Mouse (Mus musculus): ENCODE measurements around the gene Dtd1. TPM values are rescaled to one million over a fixed set of nuclear protein-coding genes. Genes with fewer than 3 reads are reported as not detected.
"Not testable (repeated sequence)": the region's sequence is repeated elsewhere in the genome, so short reads cannot be mapped to it uniquely, and the experiment has no call there.

Gene Dtd1
- total RNA-seq (2017) = 24.7 and 30.7 TPM in 2 replicates

GRCm38 (mm10) chr2:144599831-144600687, at the start of gene Dtd1:
TSS of gene Dtd1 (plus strand) at chr2:144599897.
- peak; percentile 98 for ATAC-seq (ENCODE audit: extremely low read depth, insufficient number of reproducible peaks, low FRiP score, poor library complexity, severe bottlenecking)

GRCm38 (mm10) chr2:144550529-144550928, 49.2 kb upstream of the Dtd1 start, which contains the start of gene Rbbp9:
TSS of gene Rbbp9 (minus strand) at chr2:144550869.
- ATAC-seq (ENCODE audit: extremely low read depth, insufficient number of reproducible peaks, low FRiP score, poor library complexity, severe bottlenecking) = peak; percentile 80

GRCm38 (mm10) chr2:144553905-144554304, 45.8 kb upstream of the Dtd1 start:
- ATAC-seq (ENCODE audit: extremely low read depth, insufficient number of reproducible peaks, low FRiP score, poor library complexity, severe bottlenecking) = no peak

GRCm38 (mm10) chr2:144555286-144555819, 44.3 kb upstream of the Dtd1 start:
- no peak for ATAC-seq (ENCODE audit: extremely low read depth, insufficient number of reproducible peaks, low FRiP score, poor library complexity, severe bottlenecking)

- peak; percentile 98 for ATAC-seq (ENCODE audit: extremely low read depth, insufficient number of reproducible peaks, low FRiP score, poor library complexity, severe bottlenecking)
Observed at GRCm38 (mm10) chr2:144555820-144556552, 43.7 kb upstream of the Dtd1 start, which contains the start of gene Sec23b. TSS of gene Sec23b (plus strand) at chr2:144556229.

GRCm38 (mm10) chr2:144588723-144589122, 11.0 kb upstream of the Dtd1 start:
- no peak for ATAC-seq (ENCODE audit: extremely low read depth, insufficient number of reproducible peaks, low FRiP score, poor library complexity, severe bottlenecking)

- not testable (repeated sequence) for ATAC-seq (ENCODE audit: extremely low read depth, insufficient number of reproducible peaks, low FRiP score, poor library complexity, severe bottlenecking)
Observed at GRCm38 (mm10) chr2:144593036-144593435, 6.7 kb upstream of the Dtd1 start.

- ATAC-seq (ENCODE audit: extremely low read depth, insufficient number of reproducible peaks, low FRiP score, poor library complexity, severe bottlenecking) = peak; percentile 96
Observed at GRCm38 (mm10) chr2:144593951-144594651, 5.6 kb upstream of the Dtd1 start, which contains the start of gene Smim26. TSS of gene Smim26 (plus strand) at chr2:144594054.

- no peak for ATAC-seq (ENCODE audit: extremely low read depth, insufficient number of reproducible peaks, low FRiP score, poor library complexity, severe bottlenecking)
Observed at GRCm38 (mm10) chr2:144598006-144598405, 1.7 kb upstream of the Dtd1 start.

GRCm38 (mm10) chr2:144601576-144601975, 1.9 kb downstream of the Dtd1 start:
- ATAC-seq (ENCODE audit: extremely low read depth, insufficient number of reproducible peaks, low FRiP score, poor library complexity, severe bottlenecking) = no peak

- no peak for ATAC-seq (ENCODE audit: extremely low read depth, insufficient number of reproducible peaks, low FRiP score, poor library complexity, severe bottlenecking)
Observed at GRCm38 (mm10) chr2:144613956-144614355, 14.3 kb downstream of the Dtd1 start.

GRCm38 (mm10) chr2:144617074-144617874, 17.6 kb downstream of the Dtd1 start:
- ATAC-seq (ENCODE audit: extremely low read depth, insufficient number of reproducible peaks, low FRiP score, poor library complexity, severe bottlenecking) = no peak

GRCm38 (mm10) chr2:144621491-144621890, 21.8 kb downstream of the Dtd1 start:
- no peak for ATAC-seq (ENCODE audit: extremely low read depth, insufficient number of reproducible peaks, low FRiP score, poor library complexity, severe bottlenecking)

GRCm38 (mm10) chr2:144633551-144633950, 33.9 kb downstream of the Dtd1 start:
- no peak for ATAC-seq (ENCODE audit: extremely low read depth, insufficient number of reproducible peaks, low FRiP score, poor library complexity, severe bottlenecking)

- no peak for ATAC-seq (ENCODE audit: extremely low read depth, insufficient number of reproducible peaks, low FRiP score, poor library complexity, severe bottlenecking)
Observed at GRCm38 (mm10) chr2:144634231-144634630, 34.5 kb downstream of the Dtd1 start.

GRCm38 (mm10) chr2:144634729-144635128, 35.0 kb downstream of the Dtd1 start:
- no peak for ATAC-seq (ENCODE audit: extremely low read depth, insufficient number of reproducible peaks, low FRiP score, poor library complexity, severe bottlenecking)

- ATAC-seq (ENCODE audit: extremely low read depth, insufficient number of reproducible peaks, low FRiP score, poor library complexity, severe bottlenecking) = peak; percentile 89
Observed at GRCm38 (mm10) chr2:144635644-144636320, 36.1 kb downstream of the Dtd1 start.

- ATAC-seq (ENCODE audit: extremely low read depth, insufficient number of reproducible peaks, low FRiP score, poor library complexity, severe bottlenecking) = no peak
Observed at GRCm38 (mm10) chr2:144637204-144637603, 37.5 kb downstream of the Dtd1 start.
